Mouse (Mus musculus): ENCODE measurements at regions not wholly inside any gene's neighbourhood (a gene's known extent, or its start where the extent isn't known, plus 50 kb on each side); places are given as distances from the start of the nearest gene placed in this dataset.

GRCm38 (mm10) chr3:57094936-57095335 is 206.9 kb downstream of the Tm4sf1 start:
- Histone ChIP-seq H3K9me3 (replicated peaks; ENCODE audit: insufficient read depth, low read length) (no peaks in the 10 kb centered on the region), H3K79me2 (ENCODE audit: control insufficient read depth, insufficient read depth, low read length, poor library complexity) (no peaks in the 10 kb centered on the region), H3K4me3 (ENCODE audit: control insufficient read depth in 1 of 2, insufficient read depth in 1 of 2, low read depth in 2 of 2, low read length in 2 of 2) (no peak overlapping the region), H3K4me1 (ENCODE audit: control insufficient read depth in 1 of 2, insufficient read depth in 2 of 2, low read length in 2 of 2) (no peaks in the 10 kb centered on the region), H3K9ac (ENCODE audit: control insufficient read depth, low read depth, low read length, poor library complexity, severe bottlenecking) (no peak overlapping the region), H3K27ac (ENCODE audit: control insufficient read depth, low read depth, low read length) (no peak overlapping the region), H3K36me3 (ENCODE audit: control insufficient read depth in 1 of 2, insufficient read depth in 2 of 2, low read length in 2 of 2) (no peaks in the 10 kb centered on the region), H3K27me3 (ENCODE audit: control insufficient read depth in 1 of 2, insufficient read depth in 2 of 2, low read length in 2 of 2) (no peaks in the 10 kb centered on the region)
- DNase-seq (ENCODE audit: low read depth, low spot score) = no peak
- TF ChIP-seq ZKSCAN1 (IDR thresholded peaks at IDR 0.05; ENCODE audit: low read depth, low read length) (no peak), RAD21 (IDR thresholded peaks at IDR 0.05; ENCODE audit: low read depth, low read length) (no peak), HCFC1 (IDR thresholded peaks at IDR 0.05; ENCODE audit: low read depth, low read length) (no peak)

- TF ChIP-seq ZC3H11A (IDR thresholded peaks at IDR 0.05; ENCODE audit: low read depth, low read length) (no peak), ZNF384 (IDR thresholded peaks at IDR 0.05; ENCODE audit: low read depth, low read length) (no peak), USF1 (IDR thresholded peaks at IDR 0.05; ENCODE audit: low read depth, low read length) (no peak), SIN3A (IDR thresholded peaks at IDR 0.05; ENCODE audit: low read length) (no peak), ZKSCAN1 (IDR thresholded peaks at IDR 0.05; ENCODE audit: low read depth, low read length) (no peak), GATA1 (IDR thresholded peaks at IDR 0.05; ENCODE audit: low read depth, low read length) (no peak), NELFE (IDR thresholded peaks at IDR 0.05; ENCODE audit: low read depth, low read length) (no peak), MAFK (IDR thresholded peaks at IDR 0.05; ENCODE audit: borderline replicate concordance, low read depth, low read length) (no peak), MXI1 (IDR thresholded peaks at IDR 0.05; ENCODE audit: low read depth, low read length) (no peak), UBTF (IDR thresholded peaks at IDR 0.05; ENCODE audit: borderline replicate concordance, insufficient read depth, low read depth, low read length) (no peak), MEF2A (IDR thresholded peaks at IDR 0.05; ENCODE audit: extremely low read depth, insufficient replicate concordance, low read depth, low read length, poor library complexity, severe bottlenecking) (no peak), KAT2A (conservative IDR thresholded peaks at IDR 0.05; ENCODE audit: low read depth, low read length) (no peak), E2F4 (IDR thresholded peaks at IDR 0.05; ENCODE audit: borderline replicate concordance, low read depth, low read length) (no peak), GABPA (IDR thresholded peaks at IDR 0.05; ENCODE audit: low read depth, low read length) (no peak), ELF1 (IDR thresholded peaks at IDR 0.05; ENCODE audit: low read depth, low read length) (no peak), EP300 (IDR thresholded peaks at IDR 0.05; ENCODE audit: low read depth in 1 of 2, low read length in 2 of 2) (no peak), MYC (IDR thresholded peaks at IDR 0.05; ENCODE audit: low read depth, low read length) (no peak), SMC3 (IDR thresholded peaks at IDR 0.05; ENCODE audit: low read depth, low read length) (no peak)
- no peak for DNase-seq (ENCODE audit: low read depth, low spot score)
- Histone ChIP-seq H3K9ac (ENCODE audit: control insufficient read depth, low read depth, low read length, poor library complexity, severe bottlenecking) (no peak overlapping the region), H3K79me2 (ENCODE audit: control insufficient read depth, insufficient read depth, low read length, poor library complexity) (no peaks in the 10 kb centered on the region), H3K27me3 (ENCODE audit: control insufficient read depth in 1 of 2, insufficient read depth in 2 of 2, low read length in 2 of 2) (no peaks in the 10 kb centered on the region), H3K36me3 (ENCODE audit: control insufficient read depth in 1 of 2, insufficient read depth in 2 of 2, low read length in 2 of 2) (no peaks in the 10 kb centered on the region), H3K9me3 (replicated peaks; ENCODE audit: insufficient read depth, low read length) (no peaks in the 10 kb centered on the region), H3K27ac (ENCODE audit: control insufficient read depth, low read depth, low read length) (no peak overlapping the region), H3K4me1 (ENCODE audit: control insufficient read depth in 1 of 2, insufficient read depth in 2 of 2, low read length in 2 of 2) (no peaks in the 10 kb centered on the region), H3K4me3 (ENCODE audit: control insufficient read depth in 1 of 2, insufficient read depth in 1 of 2, low read depth in 2 of 2, low read length in 2 of 2) (no peak overlapping the region)
These were observed 208.4 kb downstream of the Tm4sf1 start for GRCm38 (mm10) chr3:57093201-57093940.
